Mouse (Mus musculus) kidney, embryonic 14.5 days (tissue): ENCODE measurements around the gene Irx1. TPM values are rescaled to one million over a fixed set of nuclear protein-coding genes. Genes with fewer than 3 reads are reported as not detected.

Source experiments
- ATAC-seq: fragments of 200-750 bp; cut with Nextera tagmentation; 2 replicates; pipeline ENCODE4 v1.8.0; 2017; ENCODE audit warnings: moderate number of reproducible peaks, mild to moderate bottlenecking, moderate TSS enrichment, moderate library complexity; ENCODE audit not compliant: low FRiP score, low TSS enrichment
- H3K27ac ChIP-seq: fragments of 300-500 bp; sonication (generic); 2 replicates; pipeline ENCODE4 v1.5.1; 2014; ENCODE audit warnings: low read depth, mild to moderate bottlenecking, low read length, moderate library complexity, mixed read lengths
- H3K27me3 ChIP-seq: fragments of 300-500 bp; sonication (generic); 2 replicates; pipeline ENCODE4 v1.6.1; 2014; ENCODE audit warnings: mild to moderate bottlenecking, low read length; ENCODE audit not compliant: control insufficient read depth, insufficient read depth
- H3K36me3 ChIP-seq: fragments of 300-500 bp; sonication (generic); 2 replicates; pipeline ENCODE4 v1.6.1; 2014; ENCODE audit warnings: low read length, mixed read lengths; ENCODE audit not compliant: control insufficient read depth, insufficient read depth
- H3K4me1 ChIP-seq: fragments of 300-500 bp; sonication (generic); 2 replicates; pipeline ENCODE4 v1.6.1; 2014; ENCODE audit warnings: low read length, mixed read lengths; ENCODE audit not compliant: control insufficient read depth, insufficient read depth
- H3K4me2 ChIP-seq: fragments of 300-500 bp; sonication (generic); replicated peaks from 2 replicates; pipeline ENCODE4 v1.6.1; 2014; ENCODE audit warnings: low read depth, mild to moderate bottlenecking, low read length
- H3K4me3 ChIP-seq: fragments of 300-500 bp; sonication (generic); 2 replicates; pipeline ENCODE4 v1.5.1; 2014; ENCODE audit warnings: mild to moderate bottlenecking, low read length
- H3K9ac ChIP-seq: fragments of 300-500 bp; sonication (generic); 2 replicates; pipeline ENCODE4 v1.6.1; 2014; ENCODE audit warnings: low read depth, mild to moderate bottlenecking, low read length, moderate library complexity
- H3K9me3 ChIP-seq: fragments of 300-500 bp; sonication (generic); 2 replicates; pipeline ENCODE4 v1.6.1; 2016; ENCODE audit warnings: low read length; ENCODE audit not compliant: control insufficient read depth
- WGBS: fragments of 180-500 bp; shearing (Covaris S2); extraction: QIAGEN DNeasy Blood & Tissue Kit; methylation state at CpG from one replicate; pipeline ENCODE4 v1.1.7; 2014; 5-methylcytosine and 5-hydroxymethylcytosine counted together
- polyA plus RNA-seq: library from polyadenylated mRNA; unstranded; fragments of >200 nt; fragmentation: Nextera tagmentation; extraction: Ambion mirVana; gene quantifications from 2 replicates; pipeline ENCODE4 v1.2.1, GENCODE M21; 2014

The Irx1 gene
- polyA plus RNA-seq = 2.1 and 3.5 TPM in 2 replicates

DNA sequence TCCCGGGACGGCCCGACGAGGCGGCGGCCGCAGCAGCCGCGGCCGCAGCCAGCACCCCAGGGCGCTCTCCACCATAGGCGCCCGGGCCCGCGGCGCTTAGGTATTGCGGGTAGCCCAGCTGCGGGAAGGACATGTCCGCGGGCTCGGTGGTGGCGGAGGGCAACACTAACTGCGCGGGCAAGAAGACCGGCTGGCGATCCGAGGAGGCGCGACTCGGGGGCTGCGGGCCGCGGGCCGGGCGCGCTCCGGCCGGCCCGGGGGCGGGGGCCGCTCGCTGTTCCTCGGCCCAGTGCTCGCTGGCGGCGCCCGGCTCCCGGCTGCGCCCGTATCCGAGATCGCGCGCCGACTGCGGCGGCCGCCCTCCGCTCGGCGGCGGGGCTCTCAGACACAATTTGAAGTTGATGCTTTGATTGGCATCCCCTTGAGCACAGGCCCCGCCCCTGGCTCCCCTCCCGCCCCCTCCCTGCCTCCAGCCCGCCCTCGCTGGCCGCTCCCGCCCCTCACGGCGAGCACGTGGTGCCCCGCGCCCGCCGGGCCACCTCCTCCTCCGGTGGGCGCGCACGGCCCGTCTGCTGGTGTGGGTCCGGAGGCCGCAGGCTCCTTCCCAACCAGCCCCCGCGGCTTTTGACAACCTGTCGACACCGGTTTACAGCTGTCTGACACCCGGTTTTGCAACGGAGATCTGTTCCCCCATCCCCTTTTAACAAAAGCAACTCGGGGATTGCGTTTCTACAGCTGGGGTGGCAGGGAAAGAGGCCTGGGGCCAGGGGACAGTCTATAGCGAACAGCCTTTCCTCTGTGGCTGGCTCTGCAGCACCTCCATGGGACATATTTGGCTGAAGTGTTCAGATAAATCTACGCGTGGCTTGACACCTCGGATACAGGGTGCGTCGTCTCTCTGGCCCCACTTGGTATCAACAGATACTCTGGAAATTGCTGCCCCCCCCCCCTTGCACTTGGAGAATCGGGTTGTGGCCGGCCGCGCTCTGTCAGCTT, at the start of gene Irx1:
TSS of gene Irx1 (minus strand) at position 368 of the 996 bp plus-strand sequence.
- peak; percentile 47; the same call in 1 of the 2 replicates for ATAC-seq
- H3K27me3 ChIP-seq = peaks cover 97% of the 10 kb centered on the region
- no peaks in the 10 kb centered on the region for H3K36me3 ChIP-seq
- H3K4me2 ChIP-seq = peak within 1 kb of the TSS; percentile 62
- H3K4me3 ChIP-seq = peak within 1 kb of the TSS; percentile 46
- peak within 1 kb of the TSS; percentile 51 for H3K9ac ChIP-seq
- under 1% methylated on average over 90 of the region's 100 CpGs for WGBS
- H3K9me3 ChIP-seq = no peaks in the 10 kb centered on the region
- peaks cover 10% of the 10 kb centered on the region; the same call in 1 of the 2 replicates for H3K4me1 ChIP-seq
- no peak within 1 kb of the TSS for H3K27ac ChIP-seq

DNA sequence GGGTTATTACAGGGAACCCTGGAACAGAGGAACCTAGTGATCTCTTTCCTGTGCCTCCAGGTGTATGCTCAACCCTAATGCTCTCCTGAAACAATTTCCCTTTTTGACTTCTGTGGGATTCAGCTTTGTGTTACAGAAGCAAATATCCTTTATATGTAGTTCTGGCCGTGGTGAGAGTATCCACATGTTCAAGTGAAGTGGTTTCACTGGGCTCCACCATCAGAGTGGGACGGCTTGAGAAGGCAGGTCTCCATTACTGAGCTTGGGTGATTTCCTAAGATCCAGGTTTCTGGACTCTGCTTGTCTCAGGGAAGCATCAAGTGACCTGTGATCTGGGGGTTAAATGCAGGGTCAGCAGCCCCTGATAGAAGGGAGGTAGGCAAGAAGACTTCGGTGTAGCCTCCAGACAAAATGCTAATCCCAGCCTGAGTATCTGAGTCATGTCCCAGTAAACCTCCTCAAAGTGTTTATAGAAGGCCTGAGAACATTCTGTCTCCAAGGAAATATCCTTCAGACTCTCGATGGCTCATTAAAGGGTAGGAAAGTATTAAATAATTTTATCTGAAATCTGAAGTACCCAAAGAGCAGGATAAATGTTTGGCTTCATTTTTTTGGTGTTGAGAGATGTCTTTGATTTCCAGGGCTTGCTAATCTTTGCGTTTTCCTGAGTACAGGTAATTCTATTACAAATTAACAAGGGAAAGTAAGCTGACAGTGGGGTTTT, 16.6 kb upstream of the Irx1 start:
- H3K27ac ChIP-seq = no peak overlapping the region
- no peaks in the 10 kb centered on the region for H3K4me1 ChIP-seq
- no peaks in the 10 kb centered on the region for H3K9me3 ChIP-seq
- 72% methylated on average over 5 of the region's 5 CpGs for WGBS
- no peak for ATAC-seq
- no peak overlapping the region for H3K9ac ChIP-seq
- no peak overlapping the region for H3K4me3 ChIP-seq
- no peaks in the 10 kb centered on the region for H3K36me3 ChIP-seq
- H3K27me3 ChIP-seq = peaks cover 8% of the 10 kb centered on the region; the same call in 1 of the 2 replicates
- no peak overlapping the region for H3K4me2 ChIP-seq

DNA sequence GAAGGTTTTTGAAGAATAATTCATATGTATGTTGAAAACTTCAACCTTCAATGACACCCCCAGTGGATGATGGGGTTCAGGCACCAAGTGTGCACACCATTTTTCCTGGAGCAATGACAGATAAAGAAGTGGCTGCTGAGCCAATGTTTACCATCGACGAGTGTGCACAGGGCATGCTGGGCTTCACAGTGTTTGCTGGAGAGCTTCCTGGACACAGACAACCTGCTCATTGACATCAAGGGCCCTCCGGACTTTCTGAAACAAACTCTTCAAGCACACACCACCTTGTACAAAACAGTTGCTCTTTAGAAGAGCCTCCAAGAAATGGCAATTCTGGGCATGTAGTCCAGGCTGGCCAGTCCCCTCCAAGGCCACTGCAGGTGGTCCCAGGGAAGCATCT, 12.2 kb upstream of the Irx1 start:
- no peak for ATAC-seq
- WGBS = 77% methylated on average over 3 of the region's 3 CpGs
- Histone ChIP-seq H3K36me3 (no peaks in the 10 kb centered on the region), H3K27ac (no peak overlapping the region), H3K4me3 (no peak overlapping the region), H3K4me1 (no peaks in the 10 kb centered on the region), H3K9me3 (no peaks in the 10 kb centered on the region), H3K4me2 (no peak overlapping the region), H3K9ac (no peak overlapping the region), H3K27me3 (peaks cover 25% of the 10 kb centered on the region)

DNA sequence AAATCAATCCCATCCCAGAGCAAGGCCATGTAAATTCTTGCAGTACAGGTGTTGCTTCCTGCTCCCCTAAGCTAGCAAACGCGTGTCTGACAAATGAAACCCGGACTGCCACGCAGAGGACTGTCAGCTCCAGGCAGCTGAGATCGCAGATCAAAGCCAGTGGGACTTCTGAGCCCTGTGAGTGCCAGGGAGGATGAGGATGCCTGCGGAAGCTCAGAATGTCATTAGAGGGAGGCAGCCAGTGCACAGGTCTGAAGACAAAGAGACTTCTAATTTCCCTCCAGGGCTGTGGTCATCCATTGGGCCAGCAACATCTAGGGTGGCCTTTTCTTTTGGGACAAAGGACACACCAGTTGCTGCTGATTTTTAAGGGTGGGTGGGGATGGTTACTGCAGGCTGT, 4.8 kb upstream of the Irx1 start:
- Histone ChIP-seq H3K9ac (no peak overlapping the region), H3K4me3 (no peak overlapping the region), H3K27me3 (peaks cover 84% of the 10 kb centered on the region), H3K4me2 (no peak overlapping the region), H3K4me1 (peaks cover 3% of the 10 kb centered on the region; the same call in 1 of the 2 replicates), H3K9me3 (no peaks in the 10 kb centered on the region), H3K36me3 (no peaks in the 10 kb centered on the region), H3K27ac (no peak overlapping the region)
- ATAC-seq = no peak
- WGBS = 0% methylated on average over 6 of the region's 6 CpGs

DNA sequence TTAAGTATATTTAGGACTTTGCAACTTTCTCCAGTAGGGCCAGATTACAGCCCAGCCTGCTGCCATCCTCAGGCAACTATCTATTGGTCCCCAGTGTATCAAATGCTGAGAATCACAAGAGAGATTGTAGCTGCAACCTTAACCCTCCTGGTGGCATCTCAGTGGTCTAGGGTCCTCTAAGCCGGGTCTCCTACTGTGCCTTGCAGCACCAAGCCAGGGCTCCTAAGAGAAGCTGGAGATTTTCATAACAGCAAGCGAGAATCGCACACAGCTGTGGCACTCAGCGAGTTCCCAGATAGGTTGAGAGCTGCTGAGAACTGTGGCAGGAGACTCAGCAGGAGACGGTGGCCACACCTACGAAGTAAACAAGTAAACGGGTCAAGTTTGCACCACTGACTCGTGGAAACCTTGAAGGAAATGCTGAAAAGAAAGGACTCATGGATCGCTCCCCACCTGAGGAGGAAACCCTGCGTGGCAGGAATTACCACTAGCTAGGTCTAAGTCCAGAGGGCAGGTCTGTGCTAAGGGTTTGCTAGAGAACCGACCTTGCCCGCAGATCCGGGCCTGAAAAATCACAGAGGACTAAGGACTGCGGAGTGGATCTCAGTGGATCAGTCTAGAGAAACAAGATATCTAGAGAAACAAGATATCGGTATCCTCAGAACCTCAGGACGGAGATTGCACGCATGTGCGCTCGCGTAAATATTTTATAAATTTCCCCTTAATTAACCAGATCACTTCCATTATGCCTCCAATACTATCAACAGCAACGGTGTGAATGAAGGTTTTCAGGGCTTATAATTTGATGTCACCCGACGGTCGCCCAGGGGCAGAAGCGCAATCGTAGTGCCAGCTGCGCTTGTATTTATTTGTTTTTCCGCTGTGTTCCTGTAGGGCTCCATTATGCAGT, 4.1 kb upstream of the Irx1 start:
- Histone ChIP-seq H3K9ac (no peak overlapping the region), H3K4me3 (no peak overlapping the region), H3K27ac (no peak overlapping the region), H3K27me3 (peaks cover 91% of the 10 kb centered on the region), H3K9me3 (no peaks in the 10 kb centered on the region), H3K4me1 (peaks cover 10% of the 10 kb centered on the region; the same call in 1 of the 2 replicates), H3K4me2 (no peak overlapping the region), H3K36me3 (no peaks in the 10 kb centered on the region)
- WGBS = 4% methylated on average over 28 of the region's 28 CpGs
- ATAC-seq = no peak

DNA sequence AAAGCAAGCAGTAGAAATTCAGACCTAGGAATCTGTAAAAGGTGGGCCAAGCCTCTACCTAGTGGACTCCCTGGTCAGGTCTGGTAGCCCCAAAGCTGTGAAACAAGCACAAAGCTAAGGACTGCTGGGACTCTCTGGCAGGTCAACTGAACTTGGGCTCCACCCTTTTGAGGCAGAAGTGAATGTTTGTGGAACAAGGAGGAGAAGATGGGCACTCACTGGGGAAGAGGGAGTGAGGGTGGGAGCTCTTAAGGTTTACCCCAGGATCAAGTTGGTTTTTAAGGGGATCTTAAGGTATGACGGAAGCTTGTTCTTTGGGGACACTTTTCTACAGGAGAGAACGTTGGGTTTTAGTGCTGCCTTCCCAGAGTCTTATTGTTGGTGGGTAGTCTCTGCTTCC, 3.1 kb upstream of the Irx1 start:
- no peak for ATAC-seq
- Histone ChIP-seq H3K4me1 (peaks cover 10% of the 10 kb centered on the region; the same call in 1 of the 2 replicates), H3K36me3 (no peaks in the 10 kb centered on the region), H3K27ac (no peak overlapping the region), H3K9ac (no peak overlapping the region), H3K4me3 (no peak overlapping the region), H3K9me3 (no peaks in the 10 kb centered on the region), H3K4me2 (no peak overlapping the region), H3K27me3 (peaks cover 97% of the 10 kb centered on the region)
- 3% methylated on average over 2 of the region's 2 CpGs for WGBS

DNA sequence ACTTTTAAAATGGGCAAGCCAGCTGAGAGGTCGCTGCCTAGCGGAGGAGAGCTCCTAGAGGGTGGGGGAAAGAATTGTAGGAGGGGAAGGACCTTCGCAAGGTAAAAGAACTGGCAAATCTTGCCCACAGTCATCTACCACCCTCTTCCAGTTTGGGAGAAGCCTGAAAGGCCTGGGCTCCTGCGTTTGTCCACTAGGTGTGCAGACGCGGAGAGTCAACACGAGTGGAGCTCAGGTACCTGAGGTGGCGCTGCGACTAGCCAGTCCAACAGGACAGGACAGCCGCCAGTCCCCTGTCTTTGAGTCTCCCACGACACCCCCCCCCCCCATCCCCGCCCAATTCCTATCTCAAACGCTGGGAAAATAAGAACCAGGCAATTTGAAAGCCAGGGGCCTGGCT, 843 bp upstream of the Irx1 start:
- Histone ChIP-seq H3K9ac (no peak overlapping the region), H3K4me3 (no peak overlapping the region), H3K4me2 (peak overlapping the region; percentile 62; the same call in 1 of the 2 replicates), H3K4me1 (peaks cover 10% of the 10 kb centered on the region; the same call in 1 of the 2 replicates), H3K27me3 (peaks cover 97% of the 10 kb centered on the region), H3K9me3 (no peaks in the 10 kb centered on the region), H3K36me3 (no peaks in the 10 kb centered on the region), H3K27ac (no peak overlapping the region)
- under 1% methylated on average over 13 of the region's 13 CpGs for WGBS
- ATAC-seq = no peak

DNA sequence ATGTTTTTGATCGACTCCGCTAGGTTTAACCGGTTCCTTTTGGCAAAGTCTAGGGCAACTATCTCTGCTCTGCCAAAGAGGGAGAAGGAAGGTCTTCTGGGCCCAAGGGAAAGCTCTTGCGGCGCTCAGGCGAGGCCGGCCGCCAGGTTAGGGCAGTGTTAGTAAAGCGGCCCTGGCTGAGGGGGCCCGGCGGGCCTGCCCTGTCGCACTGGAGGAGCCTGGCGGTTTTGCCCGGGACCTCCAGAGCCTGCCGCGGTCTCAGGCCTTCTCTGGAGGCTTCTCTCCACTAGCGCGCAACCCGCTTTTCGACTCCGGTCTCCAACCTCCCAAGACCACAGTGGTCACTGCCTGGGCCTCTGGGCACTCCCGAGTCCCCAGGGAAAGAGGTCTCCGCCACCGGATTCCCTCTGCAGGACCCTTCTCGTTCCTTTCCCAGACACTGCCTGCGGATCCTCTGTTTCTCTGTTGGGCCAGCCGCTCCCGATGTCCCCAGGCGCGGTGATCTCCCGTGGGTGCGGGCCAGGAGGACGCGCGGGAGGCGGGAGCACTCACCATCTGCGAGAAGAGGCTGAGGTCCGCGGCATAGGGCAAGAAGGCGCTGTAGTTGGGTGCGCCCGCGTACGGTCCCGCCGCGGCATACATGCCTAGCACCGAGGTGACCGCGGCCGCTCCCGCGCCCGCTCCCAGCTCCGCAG, 715 bp downstream of the Irx1 start:
- H3K9ac ChIP-seq = peak overlapping the region; percentile 51
- H3K9me3 ChIP-seq = no peaks in the 10 kb centered on the region
- peak; percentile 7; the same call in 1 of the 2 replicates for ATAC-seq
- H3K36me3 ChIP-seq = no peaks in the 10 kb centered on the region
- peak overlapping the region; percentile 62 for H3K4me2 ChIP-seq
- H3K27me3 ChIP-seq = peaks cover 96% of the 10 kb centered on the region
- H3K4me3 ChIP-seq = peak overlapping the region; percentile 46
- no peak overlapping the region for H3K27ac ChIP-seq
- H3K4me1 ChIP-seq = peaks cover 10% of the 10 kb centered on the region; the same call in 1 of the 2 replicates
- under 1% methylated on average over 55 of the region's 55 CpGs for WGBS
